Mouse (Mus musculus) natural killer cell, adult 2 months (primary cell): ENCODE results near the gene Rapgef2.
A peak's percentile ranks its signal among the peaks of the same experiment; 100 is the strongest.

ENCODE experiments used
- DNase-seq, 2 experiments: peaks; one replicate each; pipeline ENCODE4 v3.0.0; 2022; ENCODE audit warnings: low spot score in 2 of 2

Gene Rapgef2

GRCm38 (mm10) chr3:79168168-79168827, 118.0 kb downstream of the Rapgef2 start:
- no peak for DNase-seq

GRCm38 (mm10) chr3:79167586-79167985, 118.7 kb downstream of the Rapgef2 start:
- DNase-seq: no peak

GRCm38 (mm10) chr3:79161834-79162401, 124.4 kb downstream of the Rapgef2 start:
- DNase-seq: no peak

GRCm38 (mm10) chr3:79161093-79161723, 125.1 kb downstream of the Rapgef2 start:
- DNase-seq: no peak

GRCm38 (mm10) chr3:79158254-79158653, 128.1 kb downstream of the Rapgef2 start:
- no peak for DNase-seq

- peak; percentile 66 to 68 for DNase-seq
These were observed 133.3 kb downstream of the Rapgef2 start for GRCm38 (mm10) chr3:79153039-79153487.

GRCm38 (mm10) chr3:79145407-79146055, 140.8 kb downstream of the Rapgef2 start:
- DNase-seq: no peak

GRCm38 (mm10) chr3:79144672-79145406, 141.5 kb downstream of the Rapgef2 start:
- DNase-seq: no peak

GRCm38 (mm10) chr3:79144085-79144484, 142.2 kb downstream of the Rapgef2 start:
- no peak for DNase-seq

GRCm38 (mm10) chr3:79139245-79139644, 147.1 kb downstream of the Rapgef2 start:
- no peak for DNase-seq

GRCm38 (mm10) chr3:79138601-79139000, 147.7 kb downstream of the Rapgef2 start:
- no peak for DNase-seq

GRCm38 (mm10) chr3:79130991-79131390, 155.3 kb downstream of the Rapgef2 start:
- no peak for DNase-seq

GRCm38 (mm10) chr3:79129044-79129600, 157.2 kb downstream of the Rapgef2 start:
- DNase-seq: no peak

- no peak for DNase-seq
These were observed 158.5 kb downstream of the Rapgef2 start for GRCm38 (mm10) chr3:79127797-79128196.

GRCm38 (mm10) chr3:79126857-79127256, 159.5 kb downstream of the Rapgef2 start:
- no peak for DNase-seq

GRCm38 (mm10) chr3:79121391-79121790, 164.9 kb downstream of the Rapgef2 start:
- no peak for DNase-seq

GRCm38 (mm10) chr3:79119983-79120382, 166.3 kb downstream of the Rapgef2 start:
- DNase-seq: no peak

GRCm38 (mm10) chr3:79110153-79110552, 176.2 kb downstream of the Rapgef2 start:
- peak; percentile 11 to 16 for DNase-seq

GRCm38 (mm10) chr3:79108246-79108645, 178.1 kb downstream of the Rapgef2 start:
- DNase-seq: no peak

GRCm38 (mm10) chr3:79106360-79106759, 180.0 kb downstream of the Rapgef2 start:
- peak in 1 of 2 experiments; percentile 3 for DNase-seq

- no peak for DNase-seq
These were observed 182.7 kb downstream of the Rapgef2 start for GRCm38 (mm10) chr3:79103604-79104003.
